Mouse (Mus musculus): ENCODE results near the gene Trex1. TPM values are rescaled to one million over a fixed set of nuclear protein-coding genes. Genes with fewer than 3 reads are reported as not detected.

Gene Trex1
- polyA plus RNA-seq, 1 experiment from 2014 or later = 60.4 TPM

Other genes with a start within 250 kb of the Trex1 start
- 0.53 to 1.2 TPM (median 0.95 TPM) in 3 replicates for gene Celsr3, start 233.4 kb downstream of the Trex1 start, polyA plus RNA-seq (2018)
- 5.2 to 17.9 TPM (median 8.1 TPM) in 3 replicates for gene Slc26a6, start 206.5 kb downstream of the Trex1 start, polyA plus RNA-seq (2018)
- not detected in 3 replicates for gene Tmem89, start 145.1 kb downstream of the Trex1 start, polyA plus RNA-seq (2018)
- gene Uqcrc1, start 123.1 kb downstream of the Trex1 start, polyA plus RNA-seq (2018) = 93.6 to 149 TPM (median 105 TPM) in 3 replicates
- gene Col7a1, start 106.1 kb downstream of the Trex1 start, polyA plus RNA-seq (2018) = 0.11 to 0.42 TPM (median 0.14 TPM) in 3 replicates
- gene Ucn2, start 73.7 kb downstream of the Trex1 start, polyA plus RNA-seq (2018) = not detected in 3 replicates
- 23.2 to 27.5 TPM (median 24.0 TPM) in 3 replicates for gene Pfkfb4, start 68.0 kb downstream of the Trex1 start, polyA plus RNA-seq (2018)
- 392 to 901 TPM (median 421 TPM) in 3 replicates for gene Shisa5, start 21.2 kb downstream of the Trex1 start, polyA plus RNA-seq (2018)
- 6.3 to 9.1 TPM (median 6.5 TPM) in 3 replicates for gene Atrip, start 14.4 kb upstream of the Trex1 start, polyA plus RNA-seq (2018)
- gene Ccdc51, start 22.8 kb upstream of the Trex1 start, polyA plus RNA-seq (2018) = 2.5 to 7.4 TPM (median 5.7 TPM) in 3 replicates
- gene Tma7, start 22.9 kb upstream of the Trex1 start, polyA plus RNA-seq (2018) = 294 to 336 TPM (median 314 TPM) in 3 replicates
- not detected in 3 replicates for gene Plxnb1, start 35.7 kb upstream of the Trex1 start, polyA plus RNA-seq (2018)
- gene Fbxw21, start 102.3 kb upstream of the Trex1 start, polyA plus RNA-seq (2018) = not detected in 3 replicates
- gene Fbxw13, start 136.2 kb upstream of the Trex1 start, polyA plus RNA-seq (2018) = not detected in 3 replicates
- gene Fbxw20, start 175.0 kb upstream of the Trex1 start, polyA plus RNA-seq (2018) = not detected in 3 replicates
- not detected in 3 replicates for gene Fbxw14, start 227.9 kb upstream of the Trex1 start, polyA plus RNA-seq (2018)

All from macrophage (primary cell).